Mouse (Mus musculus) monocyte, adult 5-6 weeks (primary cell): ENCODE measurements around the gene Ugcg. TPM values are rescaled to one million over a fixed set of nuclear protein-coding genes. Genes with fewer than 3 reads are reported as not detected.

ENCODE experiments used
- ATAC-seq: fragments of 153-309, 156-312 bp; replicated peaks from 2 replicates; pipeline ENCODE4 v1.8.0; 2017; ENCODE audit warnings: mild to moderate bottlenecking; ENCODE audit not compliant: low TSS enrichment, insufficient number of reproducible peaks, severe bottlenecking, poor library complexity, low FRiP score
- total RNA-seq: library from RNA; stranded (forward); fragments of 200-1000, 200-491, 200-594 nt; gene quantifications from 3 replicates; pipeline ENCODE4 v1.2.3, GENCODE M21; 2017

Gene Ugcg
- 254 to 534 TPM (median 259 TPM) in 3 replicates for total RNA-seq

DNA sequence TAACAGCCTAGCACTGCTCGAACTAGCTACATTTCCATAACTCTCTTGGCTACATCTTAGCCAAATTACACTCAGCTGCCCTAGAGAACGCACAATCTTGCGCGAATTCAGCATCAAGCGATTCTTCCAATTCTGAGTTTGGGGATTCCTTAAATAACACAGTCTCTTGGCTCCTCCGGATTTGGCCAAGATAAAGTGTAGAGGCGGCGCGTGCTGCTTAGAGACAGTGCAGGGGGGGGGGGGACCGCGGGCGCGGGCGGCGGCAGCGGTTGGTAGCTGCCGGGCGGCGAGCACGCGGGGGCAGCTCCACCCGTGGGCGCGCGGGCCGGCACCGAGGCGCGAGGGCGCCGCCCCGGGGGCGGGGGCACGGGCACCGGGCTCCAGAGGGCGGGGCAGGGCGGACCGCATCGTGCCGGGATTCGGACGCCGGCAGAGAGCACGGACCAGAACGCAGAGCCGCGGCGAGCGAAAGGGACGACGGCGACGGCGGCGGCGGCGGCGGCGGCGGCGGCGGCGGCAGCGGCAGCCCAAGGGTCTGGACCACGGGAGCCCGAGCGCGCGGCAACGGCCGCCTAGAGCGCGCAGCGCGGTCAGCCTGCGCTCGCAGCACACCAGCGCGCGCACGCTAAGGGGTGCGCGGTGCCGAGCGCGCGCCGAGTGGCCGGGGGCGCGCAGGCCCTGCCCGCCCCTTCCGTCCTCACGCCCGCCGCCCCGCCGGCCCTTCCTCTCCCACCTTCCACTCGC lies at the start of gene Ugcg:
Gene Ugcg (plus strand): TSS at position 456 of the 744 bp plus-strand sequence.
- ATAC-seq: peak; percentile 42

DNA sequence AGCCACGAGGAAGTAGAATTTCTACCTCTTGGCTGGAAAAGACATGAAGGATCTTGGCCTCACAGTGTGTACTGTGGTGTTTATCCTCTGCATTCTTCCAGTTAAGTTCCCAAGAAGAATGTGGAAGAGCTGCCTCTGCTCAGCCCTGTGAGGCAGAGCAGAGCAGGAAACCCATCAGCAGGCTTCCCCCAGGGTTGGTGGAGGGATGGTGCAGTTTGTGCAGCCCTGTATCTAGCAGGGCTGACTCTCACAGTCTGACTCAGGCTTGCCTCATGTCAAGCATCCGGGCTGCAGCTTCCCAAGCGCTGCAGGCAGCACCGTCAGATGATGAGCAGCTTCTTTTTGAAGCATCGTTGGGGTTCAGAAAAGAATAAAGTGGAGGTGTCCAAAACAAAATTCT lies 40.0 kb upstream of the Ugcg start:
- ATAC-seq: no peak

DNA sequence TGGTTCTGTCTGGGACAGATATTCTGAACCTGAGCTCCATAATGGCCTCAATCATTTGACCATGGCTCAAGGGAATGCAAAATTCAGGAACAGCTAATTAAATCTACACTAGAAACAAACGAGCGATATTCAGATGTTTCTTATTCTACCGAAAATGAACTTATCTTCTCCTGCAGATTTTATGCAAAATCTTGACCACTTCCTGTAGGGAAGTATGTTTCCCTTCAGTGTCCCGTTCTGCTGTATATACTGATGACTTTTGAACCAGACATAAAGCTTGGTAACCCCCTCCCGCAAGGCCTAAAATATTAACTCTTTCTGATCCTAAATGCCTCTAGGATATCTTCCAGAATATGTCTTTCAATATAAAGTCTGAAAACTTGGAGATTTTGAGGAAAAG lies 38.1 kb upstream of the Ugcg start:
- no peak for ATAC-seq

DNA sequence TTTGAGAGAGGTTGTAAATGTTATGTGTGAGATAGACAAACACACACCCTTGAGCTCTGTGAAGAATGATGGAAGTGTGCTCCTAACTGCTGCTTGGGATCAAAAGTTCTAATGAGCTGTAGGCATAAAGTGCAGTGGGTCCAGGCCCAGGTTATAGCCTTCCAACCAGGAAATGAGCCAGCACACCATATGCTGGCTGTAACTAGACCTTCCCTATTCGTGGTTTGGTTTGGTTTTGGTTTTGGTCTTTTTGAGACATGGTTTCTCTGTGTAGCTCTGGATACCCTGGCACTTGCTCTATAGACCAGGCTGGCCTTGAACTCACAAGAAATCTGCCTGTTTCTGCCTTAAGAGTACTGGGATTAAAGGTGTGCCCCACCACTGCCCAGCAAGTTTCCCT lies 37.1 kb upstream of the Ugcg start:
- ATAC-seq: no peak

DNA sequence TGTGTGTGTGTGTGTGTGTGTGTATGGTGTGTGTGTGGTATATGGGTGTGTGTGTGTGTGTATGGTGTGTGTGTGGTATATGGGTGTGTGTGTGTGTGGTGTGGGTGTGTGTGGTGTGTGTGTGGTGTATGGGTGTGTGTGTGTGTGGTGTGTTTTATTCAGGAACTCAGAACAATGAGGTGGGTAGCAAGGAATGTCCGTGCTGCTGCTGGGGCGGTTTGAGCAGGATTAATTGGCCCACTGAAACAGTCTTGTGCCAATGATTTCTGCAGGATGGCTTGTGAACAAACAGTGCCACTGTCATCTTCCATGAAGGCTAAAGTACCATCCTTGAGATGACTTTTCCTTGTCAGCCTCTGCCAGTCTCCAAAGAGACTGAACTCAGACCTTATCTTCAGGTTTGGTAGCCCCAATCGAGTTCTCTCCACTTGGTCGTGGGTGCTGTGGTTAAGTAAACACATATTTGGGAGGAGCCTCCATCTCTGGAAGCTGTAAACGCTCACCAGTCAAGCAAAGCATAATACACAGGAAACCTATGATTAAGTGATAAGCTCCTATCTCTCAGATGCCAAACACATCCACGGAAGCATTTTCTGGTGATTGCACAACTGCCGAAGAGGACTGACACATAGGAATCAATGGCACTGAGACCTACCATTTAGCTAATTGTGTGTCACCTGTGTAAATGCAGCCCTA lies 32.0 kb upstream of the Ugcg start:
- ATAC-seq: no peak

DNA sequence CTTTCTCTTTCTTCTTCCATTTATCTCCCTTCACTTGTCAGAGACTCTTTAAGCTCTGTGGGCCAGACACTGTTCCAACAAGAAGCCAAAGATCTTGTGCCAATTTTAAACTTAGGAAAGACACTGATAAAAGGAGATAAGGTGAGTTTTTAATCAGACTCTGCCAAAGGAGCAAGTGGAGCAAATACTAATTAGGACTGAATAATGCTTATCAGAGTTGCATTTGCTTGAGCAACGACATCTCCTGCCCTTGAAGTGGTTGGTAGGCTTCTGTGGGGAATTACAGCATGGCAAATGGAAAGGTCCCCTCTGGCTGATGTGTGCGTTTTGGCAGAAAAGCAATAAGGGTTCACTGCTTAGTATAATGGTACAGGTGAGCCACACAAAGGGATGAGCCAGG lies 31.4 kb upstream of the Ugcg start:
- no peak for ATAC-seq

DNA sequence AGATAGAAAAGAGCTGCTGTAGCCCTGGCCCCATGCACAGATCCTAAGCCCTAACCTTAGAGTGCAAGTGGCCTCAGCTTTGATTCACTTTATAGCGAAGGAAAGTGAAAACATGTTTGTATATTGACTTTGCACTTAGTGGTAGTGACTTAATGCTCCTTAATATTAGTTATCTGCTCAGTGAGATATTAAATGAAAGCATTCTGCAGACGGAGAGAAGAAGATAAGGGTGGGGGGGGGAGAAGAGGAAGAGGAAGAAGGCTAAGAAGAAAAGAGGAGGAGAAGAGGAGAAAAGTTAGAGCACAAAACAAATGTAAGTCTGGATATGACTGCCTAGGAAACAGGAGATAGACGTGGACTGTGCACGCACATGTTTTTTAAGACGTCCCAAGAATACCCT lies 28.8 kb upstream of the Ugcg start:
- ATAC-seq: no peak

DNA sequence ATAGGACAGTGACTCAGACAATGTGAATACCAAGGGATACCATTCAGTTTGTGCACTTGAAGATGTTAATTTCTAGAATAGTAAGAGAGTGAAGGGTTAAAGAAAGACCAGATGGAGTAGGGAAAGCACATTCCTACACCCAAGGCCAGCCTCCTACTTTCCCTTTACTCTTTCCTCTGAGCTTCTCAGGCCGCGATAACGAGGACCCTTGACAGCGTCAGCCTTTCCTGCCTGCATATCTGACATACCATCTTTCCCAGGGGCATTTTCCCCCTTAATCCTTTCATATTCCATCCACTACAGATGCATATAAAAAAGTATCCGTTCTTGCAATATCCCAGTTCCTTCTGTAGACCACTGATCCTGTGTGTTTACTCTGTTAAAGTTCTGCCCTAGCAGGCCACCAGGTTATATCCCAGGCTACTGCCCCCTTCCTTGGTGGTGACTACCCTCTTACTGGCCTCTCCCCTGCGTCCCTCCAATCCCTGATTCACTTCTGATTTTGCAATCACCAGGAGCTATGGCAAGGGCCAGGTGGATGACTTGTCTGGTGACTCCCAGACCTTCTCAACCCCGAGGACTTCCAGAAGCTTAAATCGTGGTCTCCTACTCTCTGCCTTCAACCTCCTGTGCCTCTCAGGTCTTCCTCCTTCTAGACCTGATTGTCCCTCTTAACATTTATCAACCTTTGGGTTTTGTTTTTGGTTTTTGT lies 27.9 kb upstream of the Ugcg start:
- no peak for ATAC-seq

DNA sequence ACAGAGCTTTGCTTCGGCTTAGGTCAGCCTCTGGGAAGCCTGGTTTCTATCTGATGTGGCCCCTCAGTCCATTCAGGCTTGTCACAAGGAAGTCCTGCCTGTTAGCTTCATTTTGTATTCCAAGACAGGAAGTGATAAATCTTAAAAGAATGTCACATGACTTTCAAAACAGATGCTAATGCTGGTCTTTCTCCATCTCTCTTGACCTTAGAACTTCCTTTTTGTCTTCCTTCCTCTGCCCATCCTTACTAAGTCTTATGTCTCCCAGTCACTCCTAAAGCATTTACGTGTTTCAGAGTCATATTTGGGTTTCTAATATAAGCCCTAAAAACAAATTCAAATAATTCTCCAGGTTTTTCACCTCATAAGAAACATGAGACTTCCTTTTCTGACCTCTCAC lies 25.0 kb upstream of the Ugcg start:
- peak; percentile 94 for ATAC-seq

DNA sequence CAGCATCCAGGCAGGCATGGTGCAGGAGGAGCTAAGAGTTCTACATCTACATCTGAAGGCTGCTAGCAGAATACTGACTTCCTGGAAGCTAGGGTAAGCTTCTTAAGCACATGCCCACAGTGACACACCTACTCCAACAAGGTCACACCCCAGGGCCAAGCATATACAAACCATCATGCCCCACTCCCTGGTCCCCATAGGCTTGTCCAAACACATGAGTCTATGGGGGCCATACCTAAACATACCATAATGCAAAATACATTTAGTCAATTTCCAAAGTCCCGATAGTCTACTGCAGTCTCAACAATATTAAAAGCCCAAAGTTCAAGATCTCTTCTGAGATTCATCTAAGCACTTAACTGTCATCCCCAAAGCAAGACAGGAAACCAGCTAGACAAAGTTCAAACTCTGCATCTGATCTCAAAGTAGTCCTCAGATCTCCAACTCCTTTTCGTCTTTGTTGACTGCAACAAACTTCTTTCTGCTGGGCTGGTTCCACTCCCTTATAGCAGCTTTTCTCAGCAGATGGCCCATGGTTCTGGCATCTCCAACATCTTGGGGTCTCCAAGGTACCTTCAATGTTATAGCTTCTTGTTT lies 21.7 kb upstream of the Ugcg start:
- ATAC-seq: no peak

DNA sequence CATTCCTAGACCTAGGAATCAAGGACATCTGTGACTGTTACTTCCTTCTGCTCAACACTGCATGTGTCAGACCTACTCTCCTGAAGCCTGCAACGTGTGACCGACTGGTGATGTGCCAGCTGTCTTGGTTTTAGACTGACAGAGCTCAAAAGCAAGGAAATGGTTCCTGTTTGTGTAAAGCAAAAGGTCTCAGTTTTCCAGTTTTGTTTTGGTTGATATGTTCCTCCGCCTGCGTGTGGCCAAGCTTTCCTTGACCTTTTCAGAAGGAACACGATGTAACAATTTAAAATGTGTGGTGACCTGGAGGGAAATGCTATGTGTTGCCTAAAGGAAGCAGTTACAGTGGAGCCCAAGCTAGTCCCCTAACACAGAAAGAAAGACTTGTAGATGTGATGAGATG lies 19.1 kb upstream of the Ugcg start:
- ATAC-seq: no peak

DNA sequence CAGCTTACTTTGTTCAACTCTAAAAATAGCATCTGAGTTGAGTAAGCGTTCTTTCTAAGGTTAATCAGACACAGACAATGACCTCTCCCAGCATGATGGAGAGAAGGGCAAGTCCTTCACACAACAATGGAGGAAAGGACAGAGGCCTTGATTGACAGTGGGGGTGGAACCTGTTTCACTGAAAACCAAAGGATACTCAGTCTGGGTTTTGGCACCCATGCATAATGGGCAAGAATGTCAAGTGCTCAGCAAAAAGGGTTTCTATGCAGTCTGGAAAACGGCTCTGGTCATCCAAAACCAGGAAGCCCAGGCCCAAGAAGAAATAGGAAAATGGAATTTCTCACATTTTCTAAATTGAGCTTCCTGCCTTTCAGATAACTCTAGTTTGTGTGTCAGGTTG lies 16.4 kb upstream of the Ugcg start:
- ATAC-seq: no peak

DNA sequence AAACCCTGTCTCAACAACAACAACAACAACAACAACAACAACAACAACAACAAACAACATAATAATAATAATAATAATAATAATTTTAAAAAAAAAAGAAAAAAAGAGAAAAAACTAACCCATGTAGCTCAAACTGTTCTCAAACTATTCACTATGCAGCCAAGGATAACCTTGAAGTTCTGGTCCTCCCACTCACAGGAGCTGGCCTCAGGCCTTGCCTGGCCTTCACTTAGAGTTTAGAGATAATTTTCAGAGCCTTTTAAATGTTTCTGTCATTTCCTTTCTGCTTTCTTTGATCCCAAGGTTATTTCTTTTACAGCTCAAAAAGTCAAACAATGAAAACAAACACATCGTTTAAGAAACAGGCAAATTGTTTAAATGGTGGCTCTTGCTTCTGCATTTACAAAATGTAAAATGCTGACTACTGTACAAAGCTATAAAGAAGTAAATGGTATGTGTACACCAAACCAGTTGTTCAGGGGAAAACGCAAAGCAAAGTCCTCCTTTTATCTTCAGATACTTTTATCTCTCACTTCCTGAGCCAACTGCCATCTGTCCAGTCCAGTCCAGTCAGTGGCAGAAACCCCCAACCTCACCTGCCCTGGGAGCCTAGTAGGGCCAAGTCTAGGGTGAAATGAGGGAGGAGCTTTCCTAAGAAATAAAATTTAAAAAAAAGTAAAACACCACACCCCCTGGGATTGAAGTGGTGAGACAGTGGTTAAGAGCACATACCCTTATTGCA lies 15.7 kb upstream of the Ugcg start:
- no peak for ATAC-seq

DNA sequence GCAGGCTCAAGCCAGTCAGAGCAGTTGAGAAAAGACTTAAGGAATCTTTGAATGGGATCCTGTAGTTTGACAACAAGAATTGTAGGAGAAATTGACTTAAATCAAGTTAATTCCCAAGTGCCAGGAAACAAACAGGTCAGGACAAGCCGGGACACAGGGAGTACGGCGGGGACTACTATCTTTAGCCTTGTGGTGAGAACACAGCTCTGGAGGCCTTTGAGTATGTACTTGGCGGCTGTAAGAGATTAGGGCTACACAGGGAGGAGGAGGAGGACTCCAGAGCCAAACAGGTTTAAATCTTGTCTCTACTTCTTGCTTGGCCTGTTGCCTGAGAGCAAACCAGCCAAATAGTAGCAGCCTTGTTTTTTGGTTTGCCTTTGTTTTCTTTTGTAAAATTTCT lies 14.1 kb upstream of the Ugcg start:
- ATAC-seq: no peak

DNA sequence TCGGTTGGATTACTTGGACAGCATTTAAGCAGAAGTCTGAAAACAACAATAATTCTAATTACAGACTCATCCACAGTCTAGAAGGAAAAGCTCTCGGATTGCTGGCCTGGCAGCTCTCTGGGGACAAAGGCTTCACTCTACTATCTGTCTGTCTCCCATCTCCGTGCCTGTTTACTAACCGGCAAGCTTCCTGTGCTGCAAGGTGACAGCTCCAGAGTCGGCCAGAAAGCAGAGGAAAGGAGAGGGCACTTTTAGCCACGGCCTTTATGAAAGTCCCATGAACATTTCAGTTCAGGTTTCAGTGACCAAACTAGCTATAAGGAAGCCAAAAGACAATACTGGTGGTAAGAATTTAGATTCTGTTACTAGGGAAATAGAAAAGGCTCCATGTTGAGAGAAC lies 13.1 kb upstream of the Ugcg start:
- no peak for ATAC-seq

DNA sequence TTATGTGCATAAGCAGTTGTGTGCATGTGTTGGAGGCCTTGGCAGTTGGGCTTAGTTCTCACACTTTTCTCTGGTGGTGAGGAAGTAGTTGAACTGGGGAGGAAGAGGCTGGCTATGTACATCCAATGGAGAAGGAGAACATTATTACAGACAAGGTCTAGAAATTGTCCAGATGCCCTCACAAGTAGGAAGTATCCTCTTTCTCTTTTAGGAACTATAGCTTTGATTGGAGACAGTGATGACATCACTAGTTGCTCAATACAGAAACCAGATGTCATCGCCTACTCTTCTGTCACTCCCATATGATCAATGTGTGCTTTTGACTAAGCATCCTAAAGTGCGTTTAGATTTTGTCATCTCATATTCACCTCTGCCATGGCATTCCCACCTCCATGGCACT lies 11.5 kb upstream of the Ugcg start:
- peak; percentile 97 for ATAC-seq

DNA sequence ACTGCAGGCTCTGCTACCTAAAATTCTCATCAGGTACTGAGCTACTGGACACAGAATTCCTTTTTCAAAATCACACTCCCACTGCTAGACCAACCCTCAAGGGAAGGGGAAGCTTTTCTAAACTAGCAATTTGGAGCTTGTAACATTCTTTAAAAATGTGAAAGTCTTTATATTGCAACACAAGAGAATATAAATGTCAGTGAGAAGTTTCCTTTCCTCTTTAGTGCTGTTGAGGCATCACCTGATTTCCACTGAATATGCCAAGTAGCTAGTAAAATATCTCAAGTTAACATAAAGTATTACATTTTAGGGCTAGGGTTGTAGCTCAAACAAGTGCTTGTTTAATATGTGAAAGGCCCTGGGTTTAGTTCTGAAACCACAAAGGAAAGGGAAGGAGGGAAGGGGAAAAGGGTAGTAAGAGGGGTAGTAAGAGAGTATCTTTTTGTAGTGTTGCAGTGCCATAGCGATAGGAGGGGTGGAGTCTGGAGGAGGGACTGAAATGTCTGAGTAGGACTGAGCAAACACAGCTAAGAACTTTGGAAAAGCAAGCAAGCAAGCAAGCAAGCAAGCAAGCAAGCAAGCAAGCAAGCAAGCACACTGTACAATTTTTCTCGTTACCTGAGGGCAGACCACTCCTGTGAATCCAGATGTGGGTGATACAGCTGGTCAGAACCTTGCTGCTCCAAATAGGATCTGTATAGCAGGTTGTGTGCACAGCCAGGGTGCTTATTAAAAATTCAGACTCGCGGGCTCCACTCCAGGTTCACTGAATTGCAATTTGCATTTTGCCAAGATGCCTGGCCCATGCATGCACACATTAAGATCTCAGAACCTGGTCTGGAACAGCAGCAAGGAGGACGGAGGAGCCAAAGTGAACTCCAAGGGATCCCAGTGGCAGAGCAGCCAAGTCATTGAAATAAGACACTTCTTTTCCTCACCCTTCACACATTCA lies 7.5 kb upstream of the Ugcg start:
- peak; percentile 66 for ATAC-seq

DNA sequence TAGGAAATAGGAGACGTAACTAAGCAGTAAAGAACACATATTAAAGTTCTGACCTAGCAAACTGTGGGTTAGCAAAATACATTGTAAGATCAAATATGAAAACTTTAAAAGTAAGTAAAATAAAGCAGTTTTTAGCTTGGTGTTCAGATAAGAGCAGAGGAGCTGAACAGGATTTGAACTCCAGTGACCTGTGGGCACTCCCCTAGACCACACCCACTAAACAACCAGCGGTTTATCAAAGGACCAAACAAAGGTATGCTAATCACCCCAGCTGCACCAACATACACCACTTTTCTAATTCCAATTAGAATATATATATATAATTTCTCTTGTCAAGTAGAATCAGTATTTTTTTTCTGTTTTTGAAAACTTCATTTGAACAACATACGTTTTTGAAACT lies 3.4 kb upstream of the Ugcg start:
- ATAC-seq: no peak
